Mouse (Mus musculus) small intestine, adult 2 months (tissue): ENCODE data around the gene Fosl1.

ENCODE experiments used
- CTCF ChIP-seq: fragments of 200-500 bp; IDR thresholded peaks from 2 replicates; pipeline ENCODE4 v1.5.1; 2012; ENCODE audit warnings: low read depth, mild to moderate bottlenecking, control low read depth, inconsistent platforms, low read length, moderate library complexity, mixed read lengths; ENCODE audit not compliant: insufficient replicate concordance, insufficient read length; ENCODE audit errors: extremely low read depth
- POLR2A ChIP-seq: fragments of 200-500 bp; IDR thresholded peaks from 2 replicates; pipeline ENCODE4 v1.6.1; 2012; ENCODE audit warnings: low read depth, mild to moderate bottlenecking, control low read depth, inconsistent platforms, low read length, moderate library complexity

DNA sequence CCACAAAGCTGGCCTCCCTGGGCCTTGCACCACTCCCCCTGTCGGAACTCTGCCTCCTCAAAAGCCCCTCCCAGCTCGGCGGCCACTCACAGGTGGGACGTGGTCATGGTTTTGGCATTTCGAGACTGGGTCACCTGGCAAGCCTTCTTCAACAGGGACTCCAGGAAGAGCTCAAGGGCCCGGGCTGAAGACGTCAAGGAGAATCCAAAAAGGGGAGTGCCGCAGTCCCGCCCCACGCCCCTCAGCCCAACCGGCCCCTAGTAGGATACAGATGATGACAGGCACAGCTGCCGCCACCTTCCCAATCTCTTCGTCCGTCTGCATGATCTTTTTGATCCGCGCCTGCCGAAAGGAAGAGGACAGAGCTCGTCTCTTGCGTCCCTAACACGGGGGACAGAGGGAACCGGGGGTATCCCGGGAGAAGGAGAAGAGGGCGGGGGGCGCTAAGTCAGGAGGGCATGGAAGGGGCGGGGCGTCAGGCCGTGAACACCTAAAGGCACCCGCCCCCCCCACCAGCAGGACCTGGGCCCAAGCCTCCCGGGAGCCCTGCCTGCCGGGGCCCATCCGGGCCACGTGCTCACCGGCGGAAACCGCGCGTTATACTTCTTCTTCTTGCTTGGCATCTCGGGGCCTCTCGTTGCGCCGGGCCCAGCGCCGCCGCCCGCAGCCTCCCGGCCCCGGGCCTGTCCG lies 23.1 kb upstream of the Fosl1 start:
- TF ChIP-seq CTCF = no peak
- TF ChIP-seq POLR2A = no peak
